Mouse (Mus musculus): ENCODE data around the gene Rbm47.

GRCm38 (mm10) chr5:66082229-66082572 lies 90.7 kb downstream of the Rbm47 start:
- TF ChIP-seq CTCF (conservative IDR thresholded peaks at IDR 0.05; ENCODE audit: insufficient read depth, insufficient read length, low read depth, low read length) (no peak), POLR2A (IDR thresholded peaks at IDR 0.05; ENCODE audit: low read depth, low read length) (no peak)

Measured in kidney, adult 2 months (tissue).